Mouse (Mus musculus): ENCODE results near the gene Rgs16.

GRCm38 (mm10) chr1:153720935-153721334 lies 19.2 kb upstream of the Rgs16 start:
- TF ChIP-seq CTCF (conservative IDR thresholded peaks at IDR 0.05; ENCODE audit: low read length) (no peak), NANOG (IDR thresholded peaks at IDR 0.05; ENCODE audit: borderline replicate concordance, low read length) (no peak), POU5F1 (IDR thresholded peaks at IDR 0.05; ENCODE audit: borderline replicate concordance, low read length) (no peak)

All from E14TG2a.4 (cell line).